Mouse (Mus musculus) embryo, embryonic 11.5 days (tissue): ENCODE data around the gene Krt8.

ENCODE experiments used
- DNase-seq: peaks from one replicate; pipeline ENCODE4 v3.0.0-alpha.2; 2012; ENCODE audit warnings: low read depth, low spot score

The Krt8 gene

GRCm38 (mm10) chr15:102004189-102004588, at the start of gene Krt8:
TSS of gene Krt8 (minus strand) at chr15:102004482.
- no peak for DNase-seq

GRCm38 (mm10) chr15:102051920-102052683, 47.8 kb upstream of the Krt8 start:
- peak; percentile 53 for DNase-seq

- no peak for DNase-seq
Observed at GRCm38 (mm10) chr15:102049871-102050270, 45.6 kb upstream of the Krt8 start.

- DNase-seq: no peak
Observed at GRCm38 (mm10) chr15:102048006-102048405, 43.7 kb upstream of the Krt8 start.

- DNase-seq: no peak
Observed at GRCm38 (mm10) chr15:102045691-102046090, 41.4 kb upstream of the Krt8 start.

GRCm38 (mm10) chr15:102044745-102045144, 40.5 kb upstream of the Krt8 start:
- DNase-seq: no peak

GRCm38 (mm10) chr15:102041951-102042350, 37.7 kb upstream of the Krt8 start:
- DNase-seq: no peak

GRCm38 (mm10) chr15:102040277-102040676, 36.0 kb upstream of the Krt8 start:
- DNase-seq: no peak

GRCm38 (mm10) chr15:102034121-102035053, 30.1 kb upstream of the Krt8 start:
- no peak for DNase-seq

- no peak for DNase-seq
Observed at GRCm38 (mm10) chr15:102028040-102028439, 23.8 kb upstream of the Krt8 start, which contains the start of gene Krt18. TSS of gene Krt18 (plus strand) at chr15:102028180.

GRCm38 (mm10) chr15:102026430-102026829, 22.1 kb upstream of the Krt8 start:
- DNase-seq: no peak

GRCm38 (mm10) chr15:102025136-102025872, 21.0 kb upstream of the Krt8 start:
- no peak for DNase-seq

- DNase-seq: no peak
Observed at GRCm38 (mm10) chr15:102023888-102024287, 19.6 kb upstream of the Krt8 start.

- no peak for DNase-seq
Observed at GRCm38 (mm10) chr15:102022481-102022880, 18.2 kb upstream of the Krt8 start.

GRCm38 (mm10) chr15:102017918-102018463, 13.7 kb upstream of the Krt8 start:
- DNase-seq: no peak

GRCm38 (mm10) chr15:102016787-102017186, 12.5 kb upstream of the Krt8 start:
- DNase-seq: no peak

- DNase-seq: no peak
Observed at GRCm38 (mm10) chr15:102016096-102016495, 11.8 kb upstream of the Krt8 start.

- no peak for DNase-seq
Observed at GRCm38 (mm10) chr15:102014848-102015247, 10.6 kb upstream of the Krt8 start.

- DNase-seq: no peak
Observed at GRCm38 (mm10) chr15:102013651-102014050, 9.4 kb upstream of the Krt8 start.

- DNase-seq: no peak
Observed at GRCm38 (mm10) chr15:102012260-102012765, 8.0 kb upstream of the Krt8 start.

GRCm38 (mm10) chr15:102010569-102011245, 6.4 kb upstream of the Krt8 start:
- DNase-seq: no peak
